Mouse (Mus musculus) ES-E14 (cell line): ENCODE results near the gene Kcnj1.

Experiments used
- HCFC1 ChIP-seq: IDR thresholded peaks from 2 replicates; pipeline ENCODE4 v1.6.1; 2012; ENCODE audit warnings: low read length, inconsistent platforms, borderline replicate concordance; ENCODE audit not compliant: insufficient read depth
- ZNF384 ChIP-seq: IDR thresholded peaks from 2 replicates; pipeline ENCODE4 v1.6.1; 2012; ENCODE audit warnings: low read depth, low read length, inconsistent platforms

GRCm38 (mm10) chr9:32444453-32445201, 72.3 kb downstream of the Kcnj1 start:
- no peak for TF ChIP-seq HCFC1
- no peak for TF ChIP-seq ZNF384
